Mouse (Mus musculus) natural killer cell, adult 2 months (primary cell): ENCODE results near the gene Gstp2.
"Not testable (repeated sequence)": the region's sequence is repeated elsewhere in the genome, so short reads cannot be mapped to it uniquely, and the experiment has no call there.

Source experiments
- DNase-seq, 2 experiments: peaks; one replicate each; pipeline ENCODE4 v3.0.0; 2022; ENCODE audit warnings: low spot score in 2 of 2

Gstp2 gene

DNA sequence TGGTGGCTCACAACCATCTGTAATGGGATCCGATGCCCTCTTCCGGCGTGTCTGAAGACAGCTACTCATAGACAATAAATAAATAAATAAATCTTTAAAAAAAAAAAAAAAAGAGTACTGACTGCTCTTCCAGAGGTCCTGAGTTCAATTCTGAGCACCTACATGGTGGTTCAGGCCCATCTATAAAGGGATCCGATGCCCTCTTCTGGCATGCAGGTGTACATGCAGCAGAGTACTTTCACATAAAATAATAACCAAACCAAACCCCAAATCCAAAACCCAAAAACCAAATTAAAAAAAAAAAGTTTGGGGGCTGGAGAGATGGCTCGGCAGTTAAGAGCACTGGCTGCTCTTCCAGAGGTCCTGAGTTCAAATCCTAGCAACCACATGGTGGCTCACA is 3.2 kb upstream of the Gstp2 start:
- not testable (repeated sequence) for DNase-seq

GRCm38 (mm10) chr19:4047859-4048258 is 2.0 kb upstream of the Gstp2 start:
- peak; percentile 78 to 86 for DNase-seq

GRCm38 (mm10) chr19:4046866-4047254 is 1.0 kb upstream of the Gstp2 start:
- no peak for DNase-seq

- DNase-seq, result not testable (repeated sequence)
Measured at GRCm38 (mm10) chr19:4044109-4044508, 1.7 kb downstream of the Gstp2 start.

- DNase-seq, result no peak
Measured at GRCm38 (mm10) chr19:4042124-4042523, 3.7 kb downstream of the Gstp2 start.

DNA sequence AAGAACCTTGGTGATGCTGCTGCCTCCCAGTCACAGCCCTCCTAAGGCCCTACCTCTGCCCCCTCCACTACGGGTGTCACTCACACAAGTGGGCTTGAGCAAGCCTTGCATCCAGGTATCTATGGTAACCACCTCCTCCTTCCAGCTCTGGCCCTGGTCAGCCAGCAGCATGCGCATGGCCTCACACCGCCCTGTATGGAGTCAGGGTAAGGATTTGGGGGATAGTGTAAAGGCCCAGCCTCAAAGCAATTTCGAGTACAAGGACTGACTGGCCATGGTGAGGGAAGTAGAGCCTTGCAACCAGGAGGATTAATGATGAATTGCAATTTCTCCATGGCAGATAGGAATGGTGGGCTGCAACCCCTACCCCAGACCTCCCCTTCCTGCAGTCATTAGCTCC is 4.3 kb downstream of the Gstp2 start:
- not testable (repeated sequence) for DNase-seq

DNA sequence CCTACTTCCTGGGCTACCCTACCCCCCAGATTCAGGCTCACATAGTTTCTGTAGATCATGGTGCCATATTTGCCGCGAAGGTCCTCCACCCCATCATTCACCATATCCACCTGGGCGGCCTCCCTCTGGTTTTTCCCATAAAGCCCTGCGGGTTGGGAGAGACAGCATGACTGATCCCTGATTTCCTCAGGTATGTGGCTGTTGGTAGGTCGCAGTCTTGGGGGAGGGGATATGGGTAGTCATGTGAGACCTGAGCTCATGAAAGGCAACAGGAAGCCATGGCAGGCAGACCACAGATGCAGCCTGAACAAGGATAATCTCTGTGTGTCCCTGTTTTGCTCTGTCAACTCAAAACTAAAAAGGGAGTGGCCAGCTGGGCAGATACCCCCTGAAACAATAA is 4.9 kb downstream of the Gstp2 start:
- not testable (repeated sequence) for DNase-seq

GRCm38 (mm10) chr19:4037788-4038232 is 8.0 kb downstream of the Gstp2 start, which contains the start of gene Gstp1:
Gene Gstp1 (minus strand): TSS chr19:4037985.
- DNase-seq, result peak; percentile 76 to 80

DNA sequence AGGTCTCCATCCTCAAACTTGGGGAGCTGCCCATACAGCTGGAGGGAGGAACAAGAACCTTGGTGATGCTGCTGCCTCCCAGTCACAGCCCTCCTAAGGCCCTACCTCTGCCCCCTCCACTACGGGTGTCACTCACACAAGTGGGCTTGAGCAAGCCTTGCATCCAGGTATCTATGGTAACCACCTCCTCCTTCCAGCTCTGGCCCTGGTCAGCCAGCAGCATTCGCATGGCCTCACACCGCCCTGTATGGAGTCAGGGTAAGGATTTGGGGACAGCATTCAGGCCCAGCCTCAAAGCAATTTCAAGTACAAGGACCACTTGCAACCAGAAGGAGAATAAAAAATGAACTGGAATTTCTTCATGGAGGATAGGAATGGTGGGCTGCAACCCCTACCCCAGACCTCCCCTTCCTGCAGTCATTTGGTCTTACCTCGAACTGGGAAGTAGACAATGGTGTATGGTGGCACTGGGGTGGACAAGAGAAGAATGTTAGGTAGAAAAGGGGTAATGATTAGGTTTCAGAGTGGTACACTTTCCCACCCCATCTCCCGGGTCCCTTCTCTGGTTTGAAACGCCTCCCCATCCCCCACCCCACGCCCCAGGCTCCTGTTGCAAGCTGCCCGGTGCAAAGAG is 8.6 kb downstream of the Gstp2 start:
- not testable (repeated sequence) for DNase-seq

- no peak for DNase-seq
Measured at GRCm38 (mm10) chr19:4036327-4037045, 9.3 kb downstream of the Gstp2 start.

DNA sequence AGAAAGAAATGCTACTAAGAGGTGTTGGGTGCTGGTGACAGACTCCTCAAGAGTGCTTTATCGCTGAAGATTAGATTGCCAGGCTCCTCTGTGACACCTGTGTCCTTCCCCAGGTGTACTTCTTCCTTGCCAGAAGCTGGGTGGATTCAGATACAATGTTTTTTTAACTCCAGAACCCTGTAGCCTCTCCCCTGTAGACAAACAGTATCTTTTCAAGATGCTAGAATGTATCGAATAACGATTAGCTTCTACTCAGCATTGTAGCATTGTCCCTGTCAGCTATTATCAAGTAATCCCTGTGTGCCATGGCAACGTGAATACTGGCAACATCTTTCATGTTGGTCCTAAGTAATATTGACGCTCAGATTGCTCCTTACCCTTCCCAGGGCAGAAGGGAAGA is 12.1 kb downstream of the Gstp2 start:
- no peak for DNase-seq

DNA sequence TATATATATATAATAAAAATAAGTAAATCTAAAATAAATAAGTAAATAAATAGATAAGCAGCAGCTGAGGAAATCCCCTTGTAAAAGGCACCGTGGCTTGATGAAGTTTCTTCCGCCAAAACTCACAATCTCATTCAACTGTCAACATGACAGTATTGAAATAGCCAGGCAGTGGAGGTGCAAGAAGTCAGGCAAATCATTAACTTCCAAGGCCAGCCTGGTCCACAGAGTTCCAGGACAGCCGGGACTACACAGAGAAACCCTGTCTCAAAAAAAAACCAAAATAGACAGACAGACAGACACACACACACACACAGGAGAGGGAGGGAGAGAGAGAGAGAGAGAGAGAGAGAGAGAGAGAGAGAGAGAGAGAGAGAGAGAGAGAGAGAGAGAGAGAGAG is 12.5 kb downstream of the Gstp2 start:
- DNase-seq, result no peak

DNA sequence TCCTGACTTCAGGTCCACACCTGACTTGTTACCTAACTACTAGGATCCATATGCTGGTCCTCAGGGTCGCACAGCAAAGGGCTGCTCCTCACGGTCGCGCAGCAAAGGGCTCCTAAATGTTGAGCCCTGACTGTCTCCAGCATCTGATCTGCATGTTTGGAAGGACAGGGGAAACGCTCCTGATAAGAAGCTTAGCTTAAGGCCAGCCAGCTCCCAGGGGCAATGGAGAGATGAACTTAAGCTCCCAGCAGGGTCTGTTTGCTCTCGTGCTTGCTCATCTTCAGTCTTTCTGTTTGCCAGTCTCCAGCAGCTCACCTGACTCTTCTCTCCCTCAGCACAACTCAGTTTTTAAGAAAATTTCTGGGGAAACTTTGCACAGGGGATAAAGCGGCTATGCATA is 13.2 kb downstream of the Gstp2 start:
- DNase-seq, result no peak

DNA sequence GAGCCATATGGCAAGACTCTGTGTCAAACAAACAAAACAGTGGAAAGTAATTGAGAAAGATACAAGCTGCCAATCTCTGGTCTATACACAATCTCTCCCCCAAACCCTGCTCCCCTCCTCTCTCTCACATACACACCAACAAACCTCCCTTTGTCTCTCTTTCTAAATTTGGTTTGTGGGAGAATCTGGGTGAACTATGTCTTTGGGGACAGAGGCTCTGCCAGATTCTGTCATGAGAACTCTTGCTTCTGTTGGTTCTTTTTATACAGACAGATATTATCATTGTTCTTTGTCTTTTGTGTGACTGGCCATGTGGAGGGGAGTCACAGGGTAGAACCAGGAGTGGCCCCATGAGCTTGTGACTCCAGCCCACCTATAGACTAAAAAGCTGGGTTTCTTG is 18.2 kb downstream of the Gstp2 start:
- DNase-seq, result no peak

GRCm38 (mm10) chr19:4023185-4023584 is 22.6 kb downstream of the Gstp2 start:
- no peak for DNase-seq

GRCm38 (mm10) chr19:4018743-4019583 is 26.9 kb downstream of the Gstp2 start:
- peak; percentile 63 to 73 for DNase-seq

GRCm38 (mm10) chr19:4017921-4018587 is 27.8 kb downstream of the Gstp2 start:
- DNase-seq, result no peak

GRCm38 (mm10) chr19:4015635-4016034 is 30.2 kb downstream of the Gstp2 start:
- DNase-seq, result no peak

DNA sequence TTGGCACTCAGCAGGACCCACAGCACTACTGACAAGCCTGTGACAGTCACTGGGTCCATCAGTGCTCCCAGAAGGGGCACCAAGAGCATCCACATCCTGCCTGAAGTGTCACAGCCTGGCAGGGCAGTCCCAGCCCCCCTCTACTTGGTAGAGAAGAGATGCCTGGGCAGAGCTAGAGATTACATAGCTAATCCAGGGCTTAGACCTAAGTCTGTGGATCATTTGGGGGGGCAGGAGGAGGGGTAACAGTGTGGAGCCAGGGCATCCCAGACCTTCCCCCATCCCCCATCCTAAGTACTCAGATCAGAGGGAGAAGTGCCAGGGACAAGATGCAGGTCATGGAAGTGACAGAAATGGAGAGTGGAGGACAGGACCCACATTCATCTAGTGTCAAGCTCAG is 31.0 kb downstream of the Gstp2 start:
- no peak for DNase-seq

DNA sequence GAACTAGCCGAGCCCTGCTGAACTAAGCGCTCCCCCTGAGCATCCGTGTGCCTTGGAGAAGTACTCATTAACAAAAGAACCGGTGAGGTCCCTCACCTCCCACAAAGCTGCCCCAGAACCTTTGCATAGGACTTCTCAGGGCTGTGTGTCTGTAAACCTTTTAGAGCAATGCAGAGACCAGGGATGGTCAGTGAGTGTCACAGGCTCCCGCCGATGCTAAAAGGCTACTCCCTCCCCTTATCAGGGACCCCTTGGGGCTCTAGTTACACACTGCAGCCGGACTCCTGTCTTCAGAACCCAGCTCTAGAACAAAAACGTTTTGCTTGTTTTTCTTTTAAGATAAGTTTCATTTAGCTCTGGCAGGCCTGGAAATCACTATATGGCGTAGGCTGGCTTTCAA is 32.8 kb downstream of the Gstp2 start:
- no peak for DNase-seq

- DNase-seq, result peak; percentile 94 to 95
Measured at GRCm38 (mm10) chr19:4012432-4013022, 33.3 kb downstream of the Gstp2 start, which contains the start of gene Ndufv1. Gene Ndufv1 (minus strand): TSS chr19:4012806.
